Mouse (Mus musculus): ENCODE measurements around the gene Nr2f1. TPM values are rescaled to one million over a fixed set of nuclear protein-coding genes. Genes with fewer than 3 reads are reported as not detected.
"Not testable (repeated sequence)": the region's sequence is repeated elsewhere in the genome, so short reads cannot be mapped to it uniquely, and the experiment has no call there.

The Nr2f1 gene
- polyA plus RNA-seq (2012; rRNA removed) = 5.6 and 7.5 TPM in 2 replicates

- H3K27ac ChIP-seq (ENCODE audit: insufficient read depth, low read depth, low read length) = no peak within 1 kb of the TSS
- no peaks in the 10 kb centered on the region for H3K36me3 ChIP-seq (ENCODE audit: control insufficient read depth, insufficient read depth, low read length)
- DNase-seq = no peak
- peak within 1 kb of the TSS; percentile 58 for H3K4me3 ChIP-seq (ENCODE audit: insufficient read depth, low read depth, low read length)
- H3K4me1 ChIP-seq (ENCODE audit: control insufficient read depth, insufficient read depth, low read length) = no peaks in the 10 kb centered on the region
- TF ChIP-seq POLR2A (IDR thresholded peaks at IDR 0.05; ENCODE audit: low read depth, low read length) (no peak), CTCF (conservative IDR thresholded peaks at IDR 0.05; ENCODE audit: insufficient read depth, insufficient read length, low read depth, low read length) (no peak)
- 2% methylated on average over 14 of the region's 14 CpGs for whole genome bisulfite sequencing
- peaks cover 3% of the 10 kb centered on the region; the same call in 1 of the 2 replicates for H3K27me3 ChIP-seq (replicated peaks; ENCODE audit: control insufficient read depth, insufficient read depth, low read length)
These were observed at the start of gene Nr2f1 for GRCm38 (mm10) chr13:78199642-78200160. Gene Nr2f1, minus strand, starts transcription at chr13:78199757.

GRCm38 (mm10) chr13:78221680-78222079, 22.1 kb upstream of the Nr2f1 start:
- Histone ChIP-seq H3K4me3 (ENCODE audit: insufficient read depth, low read depth, low read length) (no peak overlapping the region), H3K27ac (ENCODE audit: insufficient read depth, low read depth, low read length) (no peak overlapping the region), H3K36me3 (ENCODE audit: control insufficient read depth, insufficient read depth, low read length) (no peaks in the 10 kb centered on the region), H3K4me1 (ENCODE audit: control insufficient read depth, insufficient read depth, low read length) (no peaks in the 10 kb centered on the region), H3K27me3 (replicated peaks; ENCODE audit: control insufficient read depth, insufficient read depth, low read length) (no peaks in the 10 kb centered on the region)
- no peak for DNase-seq
- WGBS = 97% methylated on average over 3 of the region's 3 CpGs
- TF ChIP-seq CTCF (conservative IDR thresholded peaks at IDR 0.05; ENCODE audit: insufficient read depth, insufficient read length, low read depth, low read length) (no peak), POLR2A (IDR thresholded peaks at IDR 0.05; ENCODE audit: low read depth, low read length) (no peak)

- H3K27ac ChIP-seq (ENCODE audit: insufficient read depth, low read depth, low read length) = not testable (repeated sequence)
These were observed 20.7 kb upstream of the Nr2f1 start for GRCm38 (mm10) chr13:78220238-78220637.

GRCm38 (mm10) chr13:78215223-78215622, 15.7 kb upstream of the Nr2f1 start:
- Histone ChIP-seq H3K36me3 (ENCODE audit: control insufficient read depth, insufficient read depth, low read length) (no peaks in the 10 kb centered on the region), H3K4me3 (ENCODE audit: insufficient read depth, low read depth, low read length) (no peak overlapping the region), H3K27ac (ENCODE audit: insufficient read depth, low read depth, low read length) (no peak overlapping the region), H3K4me1 (ENCODE audit: control insufficient read depth, insufficient read depth, low read length) (no peaks in the 10 kb centered on the region), H3K27me3 (replicated peaks; ENCODE audit: control insufficient read depth, insufficient read depth, low read length) (no peaks in the 10 kb centered on the region)
- 73% methylated on average over 2 of the region's 2 CpGs for WGBS
- no peak for DNase-seq
- TF ChIP-seq CTCF (conservative IDR thresholded peaks at IDR 0.05; ENCODE audit: insufficient read depth, insufficient read length, low read depth, low read length) = no peak
- TF ChIP-seq POLR2A (IDR thresholded peaks at IDR 0.05; ENCODE audit: low read depth, low read length) = no peak

More at GRCm38 (mm10) chr13:78220238-78220637, 20.7 kb upstream of the Nr2f1 start:
- H3K4me3 ChIP-seq (ENCODE audit: insufficient read depth, low read depth, low read length); H3K4me1 ChIP-seq (ENCODE audit: control insufficient read depth, insufficient read depth, low read length); H3K36me3 ChIP-seq (ENCODE audit: control insufficient read depth, insufficient read depth, low read length); DNase-seq; H3K27me3 ChIP-seq (replicated peaks; ENCODE audit: control insufficient read depth, insufficient read depth, low read length): not testable (repeated sequence)
- 92% methylated on average over 6 of the region's 6 CpGs for WGBS

GRCm38 (mm10) chr13:78213155-78213554, 13.6 kb upstream of the Nr2f1 start:
- Histone ChIP-seq H3K36me3 (ENCODE audit: control insufficient read depth, insufficient read depth, low read length) (no peaks in the 10 kb centered on the region), H3K27me3 (replicated peaks; ENCODE audit: control insufficient read depth, insufficient read depth, low read length) (no peaks in the 10 kb centered on the region; the same call in 1 of the 2 replicates), H3K27ac (ENCODE audit: insufficient read depth, low read depth, low read length) (no peak overlapping the region), H3K4me3 (ENCODE audit: insufficient read depth, low read depth, low read length) (no peak overlapping the region), H3K4me1 (ENCODE audit: control insufficient read depth, insufficient read depth, low read length) (no peaks in the 10 kb centered on the region)
- 86% methylated on average over 2 of the region's 2 CpGs for WGBS
- TF ChIP-seq POLR2A (IDR thresholded peaks at IDR 0.05; ENCODE audit: low read depth, low read length) (no peak), CTCF (conservative IDR thresholded peaks at IDR 0.05; ENCODE audit: insufficient read depth, insufficient read length, low read depth, low read length) (no peak)
- no peak for DNase-seq

- Histone ChIP-seq H3K27me3 (replicated peaks; ENCODE audit: control insufficient read depth, insufficient read depth, low read length) (no peaks in the 10 kb centered on the region; the same call in 1 of the 2 replicates), H3K36me3 (ENCODE audit: control insufficient read depth, insufficient read depth, low read length) (no peaks in the 10 kb centered on the region), H3K27ac (ENCODE audit: insufficient read depth, low read depth, low read length) (no peak overlapping the region), H3K4me1 (ENCODE audit: control insufficient read depth, insufficient read depth, low read length) (no peaks in the 10 kb centered on the region), H3K4me3 (ENCODE audit: insufficient read depth, low read depth, low read length) (no peak overlapping the region)
- TF ChIP-seq CTCF (conservative IDR thresholded peaks at IDR 0.05; ENCODE audit: insufficient read depth, insufficient read length, low read depth, low read length) = no peak
- no peak for TF ChIP-seq POLR2A (IDR thresholded peaks at IDR 0.05; ENCODE audit: low read depth, low read length)
- DNase-seq = no peak
- WGBS = 63% methylated on average over 15 of the region's 15 CpGs
These were observed 12.6 kb upstream of the Nr2f1 start for GRCm38 (mm10) chr13:78212111-78212510.

- H3K36me3 ChIP-seq (ENCODE audit: control insufficient read depth, insufficient read depth, low read length) = no peaks in the 10 kb centered on the region
These were observed 11.9 kb upstream of the Nr2f1 start for GRCm38 (mm10) chr13:78211231-78212010.

More at GRCm38 (mm10) chr13:78211231-78212010, 11.9 kb upstream of the Nr2f1 start:
- WGBS = 72% methylated on average over 14 of the region's 14 CpGs
- TF ChIP-seq CTCF (conservative IDR thresholded peaks at IDR 0.05; ENCODE audit: insufficient read depth, insufficient read length, low read depth, low read length) (no peak), POLR2A (IDR thresholded peaks at IDR 0.05; ENCODE audit: low read depth, low read length) (no peak)
- H3K27me3 ChIP-seq (replicated peaks; ENCODE audit: control insufficient read depth, insufficient read depth, low read length) = no peaks in the 10 kb centered on the region; the same call in 1 of the 2 replicates
- H3K4me1 ChIP-seq (ENCODE audit: control insufficient read depth, insufficient read depth, low read length) = no peaks in the 10 kb centered on the region
- no peak overlapping the region for H3K27ac ChIP-seq (ENCODE audit: insufficient read depth, low read depth, low read length)
- no peak for DNase-seq
- H3K4me3 ChIP-seq (ENCODE audit: insufficient read depth, low read depth, low read length) = no peak overlapping the region

Measured in kidney, adult 2 months (tissue).